Mouse (Mus musculus): Measurements from ENCODE around the gene Cfap58. TPM values are rescaled to one million over a fixed set of nuclear protein-coding genes. Genes with fewer than 3 reads are reported as not detected.

The Cfap58 gene
- not detected for total RNA-seq (2018; cell fraction: chromatin; rRNA removed)
- total RNA-seq (2018; cell fraction: cytosol; rRNA removed) = not detected
- total RNA-seq (2018; cell fraction: nucleus; rRNA removed) = not detected
- polyA plus RNA-seq (2018) = not detected in 3 replicates

DNA sequence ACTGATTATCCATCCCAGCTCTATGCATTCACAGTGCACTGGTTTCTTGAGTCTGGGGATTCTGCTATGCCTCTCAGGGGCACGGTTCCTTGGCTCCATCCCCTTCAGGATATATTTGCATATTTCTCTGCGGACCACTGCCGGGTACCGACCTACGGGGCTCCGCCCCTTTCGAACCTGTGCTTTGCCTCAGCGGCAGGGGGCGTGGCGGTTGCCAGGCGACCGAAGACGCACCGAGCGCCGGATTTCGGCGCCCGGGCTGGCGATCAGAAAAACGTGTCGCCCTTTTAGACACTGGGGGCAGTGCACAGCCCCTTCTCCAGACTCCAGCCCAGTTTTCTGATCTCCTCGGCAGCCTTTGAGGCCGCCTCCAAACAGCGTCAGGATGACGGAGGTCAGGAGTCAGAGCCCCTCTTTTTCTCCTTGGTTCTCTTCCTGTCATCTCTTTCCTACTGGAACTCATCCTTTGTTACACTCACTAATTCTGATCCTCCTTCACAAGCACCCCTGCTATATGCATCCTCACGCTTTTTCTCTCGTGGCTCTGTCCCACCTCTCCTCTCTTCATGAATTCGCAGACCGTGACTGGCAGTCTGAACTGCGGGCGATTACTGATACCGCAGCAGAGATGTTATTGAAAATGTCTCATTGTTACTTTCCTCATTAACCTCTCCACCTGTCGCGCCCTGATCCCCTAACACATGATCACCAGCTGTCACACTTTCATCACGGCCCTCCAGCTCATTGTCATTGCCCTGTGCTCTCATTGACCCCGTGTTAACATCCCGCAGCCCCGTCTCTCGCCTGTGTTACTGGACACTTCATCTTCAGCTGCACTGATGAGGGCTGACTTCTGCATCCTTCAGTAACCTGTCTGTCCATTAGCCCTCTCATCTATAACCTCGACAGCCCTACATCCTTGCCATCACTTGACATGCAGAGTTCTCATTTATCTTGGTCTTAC, at the start of gene Cfap58:
Gene Cfap58 (plus strand): TSS at position 233 of the 964 bp plus-strand sequence.
- H3K4me3 ChIP-seq (ENCODE audit: inconsistent target) = peak within 1 kb of the TSS; percentile 41
- peak within 1 kb of the TSS; percentile 38 for H3K27ac ChIP-seq
- no peaks in the 10 kb centered on the region for H3K36me3 ChIP-seq (ENCODE audit: inconsistent target)
- no peaks in the 10 kb centered on the region for H3K79me2 ChIP-seq (ENCODE audit: inconsistent target)
- WGBS (ENCODE audit: missing documents) = 17% methylated on average over 34 of the region's 41 CpGs

DNA sequence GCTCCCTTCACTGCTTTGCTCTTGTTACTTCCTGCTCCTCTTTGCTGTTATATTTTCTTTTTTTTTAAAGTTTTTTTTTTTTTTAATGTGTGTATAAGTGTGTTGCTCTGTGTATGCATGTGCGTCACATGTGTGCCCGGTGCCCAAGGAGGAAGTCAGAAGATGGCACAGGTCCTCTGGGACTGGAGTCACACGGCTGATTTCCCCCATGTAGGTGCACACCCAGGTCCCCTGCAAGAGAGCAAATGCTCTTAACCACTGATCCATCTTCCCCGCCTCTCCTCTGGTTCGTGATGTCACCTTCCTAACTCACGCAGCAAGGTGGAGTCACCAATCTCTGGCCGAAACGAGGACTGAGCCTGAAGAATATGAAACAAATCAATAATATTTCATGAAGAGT, 49.4 kb upstream of the Cfap58 start:
- H3K27ac ChIP-seq = no peak overlapping the region
- 78% methylated on average over 8 of the region's 8 CpGs for WGBS (ENCODE audit: missing documents)

DNA sequence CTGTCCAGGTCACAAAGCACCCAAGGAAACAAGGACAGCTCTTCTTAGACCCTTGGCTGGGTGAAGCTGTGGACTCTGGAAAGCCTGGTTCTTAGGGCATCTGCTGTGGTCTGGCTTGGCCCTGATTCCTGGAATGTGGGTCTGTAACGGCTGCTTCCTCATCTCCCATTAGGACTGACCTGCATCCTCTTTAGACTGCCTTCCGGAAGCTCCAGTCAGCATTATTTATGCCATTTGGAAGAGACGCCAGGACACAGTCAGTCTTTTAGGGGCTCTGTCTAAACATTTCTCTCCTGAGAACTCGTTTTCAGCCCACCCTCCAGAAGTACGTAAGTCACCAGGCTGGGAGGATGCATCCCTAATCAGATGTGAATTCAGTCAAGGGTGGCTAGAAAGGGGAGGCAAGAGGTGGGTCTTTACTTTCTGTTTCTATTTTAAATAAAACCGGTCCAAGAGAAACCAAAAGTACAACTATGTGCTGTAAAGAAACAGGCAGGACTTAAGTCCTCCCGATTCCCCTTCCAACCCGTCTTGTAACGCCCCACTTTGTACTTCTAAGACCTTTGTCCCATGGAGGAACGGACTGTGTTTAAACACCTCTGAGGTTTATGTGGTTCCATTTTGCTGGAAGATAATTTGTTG, 46.9 kb upstream of the Cfap58 start:
- no peak overlapping the region for H3K27ac ChIP-seq
- peak overlapping the region; percentile 10; the same call in 1 of the 2 replicates for H3K4me3 ChIP-seq (ENCODE audit: inconsistent target)
- 21% methylated on average over 10 of the region's 10 CpGs for WGBS (ENCODE audit: missing documents)
- H3K79me2 ChIP-seq (ENCODE audit: inconsistent target) = no peaks in the 10 kb centered on the region
- peaks cover 11% of the 10 kb centered on the region; the same call in 1 of the 2 replicates for H3K36me3 ChIP-seq (ENCODE audit: inconsistent target)

More for the DNA sequence above, 49.4 kb upstream of the Cfap58 start:
- H3K4me3 ChIP-seq (ENCODE audit: inconsistent target) = no peak overlapping the region
- no peaks in the 10 kb centered on the region for H3K36me3 ChIP-seq (ENCODE audit: inconsistent target)
- no peaks in the 10 kb centered on the region for H3K79me2 ChIP-seq (ENCODE audit: inconsistent target)

DNA sequence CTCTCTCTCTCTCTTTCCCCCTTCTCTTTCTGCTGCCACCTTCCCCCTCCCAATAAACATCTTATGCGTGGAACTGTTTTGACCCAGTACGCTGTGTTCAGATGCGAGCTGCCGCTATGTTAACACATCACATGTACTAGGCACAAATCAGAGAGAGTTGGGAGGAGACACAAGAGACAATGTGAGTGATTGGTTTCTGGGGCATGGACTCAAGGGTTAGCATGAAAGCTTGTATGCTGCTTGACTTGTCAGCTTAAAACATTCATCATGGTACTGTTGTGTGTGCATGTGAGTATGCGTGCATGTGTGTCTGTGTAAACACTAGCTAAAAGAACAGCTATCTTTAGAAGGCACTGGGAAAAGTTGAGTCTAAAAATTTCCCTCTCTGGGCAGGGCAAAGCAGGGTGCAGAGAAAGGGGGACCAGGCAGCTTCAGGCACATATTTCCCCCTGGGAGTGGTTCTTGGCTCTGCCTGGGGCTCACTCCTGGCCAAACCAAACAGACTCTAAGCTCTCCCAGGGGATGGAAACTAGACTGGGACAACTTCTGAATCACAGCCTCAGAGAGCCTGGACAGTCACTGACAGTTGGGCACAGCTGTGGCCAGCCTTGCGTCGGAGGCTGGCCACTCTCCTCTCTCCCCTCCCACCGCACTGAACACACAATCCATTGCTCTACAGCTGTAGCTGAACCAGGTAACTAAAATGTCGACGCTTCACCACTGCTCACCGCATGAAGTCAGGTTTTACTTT, 45.7 kb upstream of the Cfap58 start:
- Histone ChIP-seq H3K4me3 (ENCODE audit: inconsistent target) (no peak overlapping the region), H3K79me2 (ENCODE audit: inconsistent target) (no peaks in the 10 kb centered on the region; the same call in 1 of the 2 replicates), H3K36me3 (ENCODE audit: inconsistent target) (peaks cover 23% of the 10 kb centered on the region; the same call in 1 of the 2 replicates), H3K27ac (no peak overlapping the region)
- 88% methylated on average over 11 of the region's 11 CpGs for WGBS (ENCODE audit: missing documents)

DNA sequence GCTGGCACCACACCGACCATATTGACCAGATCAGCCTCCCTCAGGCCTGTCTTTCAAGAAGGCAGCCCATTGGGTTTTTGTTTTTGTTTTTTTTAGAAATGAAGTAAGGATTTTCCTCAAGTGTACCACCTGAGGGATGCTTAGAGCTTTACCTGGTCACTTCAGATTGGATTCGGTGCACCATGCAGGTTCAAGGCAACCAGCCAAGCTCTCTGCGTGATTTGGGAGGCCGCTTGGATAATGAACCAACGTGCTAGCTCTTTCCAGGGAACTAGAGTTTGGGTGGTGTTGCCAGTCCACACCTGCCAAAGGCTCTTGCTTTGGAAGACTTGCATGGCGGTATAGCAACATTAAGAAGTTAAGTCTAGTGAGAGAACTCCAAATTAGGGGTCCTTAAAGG, 44.4 kb upstream of the Cfap58 start:
- Histone ChIP-seq H3K27ac (no peak overlapping the region), H3K79me2 (ENCODE audit: inconsistent target) (peaks cover 12% of the 10 kb centered on the region; the same call in 1 of the 2 replicates), H3K36me3 (ENCODE audit: inconsistent target) (peaks cover 36% of the 10 kb centered on the region), H3K4me3 (ENCODE audit: inconsistent target) (no peak overlapping the region)
- 93% methylated on average over 6 of the region's 6 CpGs for WGBS (ENCODE audit: missing documents)

DNA sequence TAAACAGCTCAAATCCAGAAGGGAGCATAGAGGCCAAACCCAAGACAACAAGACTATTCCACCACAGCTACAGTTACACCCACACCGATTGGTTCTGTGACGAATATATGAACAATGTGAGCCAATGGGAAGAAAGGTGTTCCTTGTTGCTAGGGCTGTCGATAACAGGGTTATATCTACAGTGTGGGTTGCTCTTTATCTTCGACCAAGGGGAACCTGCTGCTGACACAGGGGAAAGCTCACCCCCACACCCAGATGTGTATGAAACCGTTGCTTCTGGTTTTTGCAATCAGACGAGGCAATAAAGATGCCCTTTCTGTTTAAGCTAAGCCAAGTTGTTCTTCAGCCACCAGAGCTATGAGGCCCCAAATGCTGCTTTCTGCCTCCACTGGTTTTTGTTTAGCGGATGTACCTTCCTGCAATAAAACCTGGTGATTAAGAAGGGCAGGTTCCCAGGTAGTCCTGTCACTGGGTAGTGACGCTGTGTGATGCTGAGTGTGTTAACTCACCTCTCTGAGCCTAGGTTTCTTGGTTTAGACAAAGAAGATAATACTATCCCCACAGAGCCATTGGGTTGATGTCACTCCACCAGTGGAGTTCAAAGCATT, 38.9 kb upstream of the Cfap58 start:
- peaks cover 38% of the 10 kb centered on the region for H3K36me3 ChIP-seq (ENCODE audit: inconsistent target)
- H3K27ac ChIP-seq = no peak overlapping the region

DNA sequence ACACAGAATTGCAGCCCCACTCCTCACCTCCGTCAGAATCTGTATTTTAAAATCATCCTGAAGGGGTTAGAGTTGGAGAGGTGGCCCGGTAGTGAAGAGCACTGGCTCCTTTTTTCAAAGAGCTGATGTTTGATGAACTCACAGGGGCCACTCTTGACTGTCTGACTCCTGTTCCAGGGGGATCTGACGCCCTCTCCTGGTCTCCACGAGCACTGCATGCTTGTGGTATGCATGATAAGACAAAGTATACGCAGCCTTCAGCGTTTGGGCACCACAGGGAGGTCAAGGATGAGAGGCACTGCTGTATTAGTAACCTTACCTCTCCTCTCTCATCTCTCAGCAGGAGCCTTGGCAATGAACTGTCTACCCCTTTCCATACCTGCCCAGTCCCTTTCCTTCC, 37.5 kb upstream of the Cfap58 start:
- H3K27ac ChIP-seq = no peak overlapping the region
- no peak overlapping the region for H3K4me3 ChIP-seq (ENCODE audit: inconsistent target)
- peaks cover 81% of the 10 kb centered on the region for H3K79me2 ChIP-seq (ENCODE audit: inconsistent target)
- H3K36me3 ChIP-seq (ENCODE audit: inconsistent target) = peaks cover 31% of the 10 kb centered on the region
- WGBS (ENCODE audit: missing documents) = 89% methylated on average over 6 of the region's 6 CpGs

More for the DNA sequence above, 38.9 kb upstream of the Cfap58 start:
- H3K79me2 ChIP-seq (ENCODE audit: inconsistent target) = peaks cover 67% of the 10 kb centered on the region
- no peak overlapping the region for H3K4me3 ChIP-seq (ENCODE audit: inconsistent target)
- WGBS (ENCODE audit: missing documents) = 65% methylated on average over 8 of the region's 8 CpGs

DNA sequence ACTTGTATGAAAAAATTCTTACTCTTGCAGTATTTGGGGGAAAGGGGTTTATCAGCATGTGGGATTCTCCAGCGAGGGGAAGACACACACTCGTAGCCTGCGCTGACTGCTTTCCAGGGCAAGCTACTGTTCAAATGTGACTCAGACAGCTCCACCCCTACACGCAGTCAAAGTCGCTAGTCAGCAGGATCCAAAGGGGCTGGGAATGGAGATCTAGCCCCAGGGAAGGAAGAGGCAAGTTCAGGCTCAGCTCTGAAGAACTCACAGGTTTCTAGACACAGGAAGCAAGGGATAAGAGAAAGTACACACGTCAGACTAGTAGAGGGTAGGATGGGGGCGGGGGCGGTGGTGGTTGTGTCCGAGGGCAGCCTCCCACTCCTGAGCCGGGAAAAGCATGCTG, 36.9 kb upstream of the Cfap58 start:
- peaks cover 87% of the 10 kb centered on the region for H3K79me2 ChIP-seq (ENCODE audit: inconsistent target)
- H3K27ac ChIP-seq = no peak overlapping the region
- WGBS (ENCODE audit: missing documents) = 76% methylated on average over 10 of the region's 10 CpGs
- H3K36me3 ChIP-seq (ENCODE audit: inconsistent target) = peaks cover 27% of the 10 kb centered on the region
- no peak overlapping the region for H3K4me3 ChIP-seq (ENCODE audit: inconsistent target)

DNA sequence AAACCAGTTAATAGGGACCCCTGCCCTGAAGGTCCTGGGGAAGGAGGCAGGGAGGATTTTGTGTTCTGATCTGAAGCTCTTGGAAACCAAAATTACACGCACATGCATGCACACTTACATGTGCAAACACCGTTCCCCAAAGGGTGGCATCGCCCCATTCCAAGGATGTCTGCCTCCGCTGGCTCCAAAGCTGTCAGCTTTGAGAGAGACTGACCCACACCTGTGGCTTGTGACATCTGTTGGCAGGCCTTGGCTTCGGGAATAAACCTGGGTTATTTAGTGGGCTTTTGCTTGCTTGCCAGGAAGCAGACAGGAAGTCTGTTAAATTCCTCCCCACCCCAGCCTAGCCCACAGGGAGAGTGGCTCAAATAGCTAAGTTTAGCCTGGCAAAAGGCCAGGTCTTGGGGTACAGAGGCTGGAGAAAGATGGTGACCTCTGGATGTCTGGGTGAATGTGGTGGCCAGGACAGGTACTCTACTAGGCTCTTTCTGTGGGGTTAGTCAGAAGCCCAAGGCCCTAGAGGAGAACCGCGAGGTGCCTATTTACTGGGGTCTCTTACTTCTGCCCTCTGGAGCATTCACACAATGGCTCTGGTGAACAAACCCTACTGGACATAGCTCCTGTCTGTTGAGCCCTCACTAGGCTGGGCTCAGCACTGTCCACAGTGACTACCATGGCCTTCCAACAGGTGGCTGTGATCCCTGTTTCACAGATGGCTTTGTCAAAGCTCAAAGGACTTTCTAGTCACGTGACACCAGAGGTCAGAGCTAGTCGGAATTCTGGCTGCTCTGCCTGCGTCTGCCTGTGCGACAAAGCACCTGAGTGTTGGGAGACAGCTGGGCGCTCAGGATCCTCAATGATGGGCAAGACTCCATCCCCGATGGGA, 34.9 kb upstream of the Cfap58 start:
- Histone ChIP-seq H3K79me2 (ENCODE audit: inconsistent target) (peaks cover 97% of the 10 kb centered on the region), H3K27ac (no peak overlapping the region), H3K36me3 (ENCODE audit: inconsistent target) (peaks cover 7% of the 10 kb centered on the region), H3K4me3 (ENCODE audit: inconsistent target) (no peak overlapping the region)
- 65% methylated on average over 13 of the region's 13 CpGs for WGBS (ENCODE audit: missing documents)

DNA sequence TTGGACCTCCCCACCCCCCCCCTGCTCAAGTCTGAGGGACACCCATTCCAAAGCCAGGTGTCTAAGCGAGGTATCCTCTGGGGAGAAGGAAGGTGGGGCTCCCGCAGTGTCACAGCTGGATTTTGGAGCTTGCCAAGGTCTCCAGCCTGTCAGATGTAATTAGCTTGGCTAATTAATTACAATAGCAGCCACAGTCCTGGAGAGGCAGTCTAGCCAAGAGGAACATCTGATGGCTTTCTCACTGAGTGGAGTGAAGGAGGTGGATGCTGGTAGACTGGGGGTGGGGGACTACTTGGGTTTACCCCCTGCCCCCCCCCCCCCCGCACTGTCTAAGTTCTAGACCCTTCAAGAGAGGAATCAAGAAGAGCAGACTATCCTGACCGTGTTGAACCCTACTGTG, 33.8 kb upstream of the Cfap58 start:
- 100% methylated on average over 4 of the region's 4 CpGs for WGBS (ENCODE audit: missing documents)
- no peaks in the 10 kb centered on the region; the same call in 1 of the 2 replicates for H3K36me3 ChIP-seq (ENCODE audit: inconsistent target)
- peaks cover 97% of the 10 kb centered on the region for H3K79me2 ChIP-seq (ENCODE audit: inconsistent target)
- H3K27ac ChIP-seq = no peak overlapping the region
- H3K4me3 ChIP-seq (ENCODE audit: inconsistent target) = no peak overlapping the region

DNA sequence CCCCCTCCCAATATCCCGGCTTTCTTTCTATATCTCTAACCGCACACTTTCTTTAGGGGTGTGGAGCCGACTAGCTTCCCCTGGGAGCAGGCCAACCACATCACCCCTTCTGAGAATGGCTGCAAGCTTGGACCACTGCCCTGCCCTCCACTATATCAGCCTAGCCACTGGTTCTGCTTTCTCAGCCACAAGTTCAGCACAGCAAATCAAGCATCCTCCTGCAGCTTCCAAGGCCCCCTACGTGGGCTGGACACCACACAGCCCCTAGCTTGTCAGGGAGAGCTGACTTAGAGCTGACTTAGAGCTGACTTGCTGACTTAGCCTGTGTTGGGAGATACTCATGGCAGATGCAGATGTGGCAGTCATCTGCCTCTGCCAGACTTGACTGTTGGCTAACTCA, 32.4 kb upstream of the Cfap58 start:
- Histone ChIP-seq H3K36me3 (ENCODE audit: inconsistent target) (no peaks in the 10 kb centered on the region), H3K4me3 (ENCODE audit: inconsistent target) (no peak overlapping the region), H3K79me2 (ENCODE audit: inconsistent target) (peaks cover 95% of the 10 kb centered on the region), H3K27ac (peak overlapping the region; percentile 33; the same call in 1 of the 2 replicates)
- 22% methylated on average over 4 of the region's 4 CpGs for WGBS (ENCODE audit: missing documents)

DNA sequence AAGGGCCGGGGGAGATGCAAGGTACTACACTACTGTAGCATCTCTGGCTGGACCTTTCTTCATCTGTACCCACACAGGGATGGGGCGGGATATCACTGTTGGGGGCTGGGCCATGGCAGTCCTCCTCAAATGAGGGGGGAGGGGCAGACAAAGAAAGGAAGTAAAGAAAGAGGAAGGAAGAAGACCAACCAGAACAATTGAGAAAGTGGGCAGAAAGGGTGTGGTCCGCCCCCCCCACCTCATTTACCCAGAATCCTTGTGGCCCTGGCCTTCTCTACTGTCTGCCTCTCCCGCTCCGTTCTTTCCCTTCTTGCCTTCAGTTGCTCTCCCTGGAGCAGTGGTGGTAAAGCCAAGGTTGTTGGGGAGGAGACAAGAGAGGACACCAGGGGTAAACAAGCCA, 31.9 kb upstream of the Cfap58 start:
- H3K79me2 ChIP-seq (ENCODE audit: inconsistent target) = peaks cover 95% of the 10 kb centered on the region
- no peak overlapping the region for H3K4me3 ChIP-seq (ENCODE audit: inconsistent target)
- H3K27ac ChIP-seq = peak overlapping the region; percentile 33; the same call in 1 of the 2 replicates
- 16% methylated on average over 5 of the region's 5 CpGs for WGBS (ENCODE audit: missing documents)
- no peaks in the 10 kb centered on the region for H3K36me3 ChIP-seq (ENCODE audit: inconsistent target)

DNA sequence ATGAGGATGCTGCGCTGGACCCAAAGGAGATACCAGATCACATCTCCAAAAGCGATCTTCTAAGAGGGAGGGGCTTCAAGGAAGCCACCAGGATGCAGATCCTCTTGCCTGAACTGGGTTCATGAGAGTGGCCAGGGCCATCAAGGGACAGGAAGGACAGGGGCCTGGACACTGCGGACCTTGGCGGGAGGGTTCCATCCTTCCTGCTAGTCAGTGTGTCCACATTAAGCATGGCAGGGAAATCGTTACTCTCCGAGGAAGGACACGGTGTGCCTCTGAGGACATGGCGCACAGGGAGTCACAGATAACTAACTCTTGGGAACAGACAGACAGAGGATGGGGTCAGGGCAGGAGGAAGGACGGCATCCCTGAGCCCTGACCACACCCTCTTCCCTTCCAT, 29.9 kb upstream of the Cfap58 start:
- H3K36me3 ChIP-seq (ENCODE audit: inconsistent target) = no peaks in the 10 kb centered on the region
- WGBS (ENCODE audit: missing documents) = 94% methylated on average over 8 of the region's 9 CpGs
- H3K79me2 ChIP-seq (ENCODE audit: inconsistent target) = peaks cover 95% of the 10 kb centered on the region
- H3K4me3 ChIP-seq (ENCODE audit: inconsistent target) = no peak overlapping the region
- H3K27ac ChIP-seq = no peak overlapping the region
